Mouse (Mus musculus) midbrain, embryonic 15.5 days (tissue): ENCODE data around the gene Olfr356. TPM values are rescaled to one million over a fixed set of nuclear protein-coding genes. Genes with fewer than 3 reads are reported as not detected.

Source experiments
- ATAC-seq: fragments of 200-750 bp; cut with Nextera tagmentation; replicated peaks from 2 replicates; pipeline ENCODE4 v1.8.0; 2017; ENCODE audit warnings: moderate TSS enrichment
- H3K27ac ChIP-seq: fragments of 300-500 bp; sonication (generic); 2 replicates; pipeline ENCODE4 v1.5.1; 2015; ENCODE audit warnings: mild to moderate bottlenecking, inconsistent platforms
- H3K27me3 ChIP-seq: fragments of 300-500 bp; sonication (generic); replicated peaks from 2 replicates; pipeline ENCODE4 v1.6.1; 2015; ENCODE audit warnings: inconsistent platforms
- H3K36me3 ChIP-seq: fragments of 300-500 bp; sonication (generic); replicated peaks from 2 replicates; pipeline ENCODE4 v1.6.1; 2015; ENCODE audit warnings: inconsistent platforms
- H3K4me1 ChIP-seq: fragments of 300-500 bp; sonication (generic); 2 replicates; pipeline ENCODE4 v1.6.1; 2015; ENCODE audit warnings: inconsistent platforms
- H3K4me2 ChIP-seq: fragments of 300-500 bp; sonication (generic); 2 replicates; pipeline ENCODE4 v1.6.1; 2015; ENCODE audit warnings: inconsistent platforms, mild to moderate bottlenecking, moderate library complexity
- H3K4me3 ChIP-seq: fragments of 300-500 bp; sonication (generic); 2 replicates; pipeline ENCODE4 v1.5.1; 2015; ENCODE audit warnings: mild to moderate bottlenecking, inconsistent platforms
- H3K9ac ChIP-seq: fragments of 300-500 bp; sonication (generic); 2 replicates; pipeline ENCODE4 v1.6.1; 2015; ENCODE audit warnings: mild to moderate bottlenecking, inconsistent platforms
- H3K9me3 ChIP-seq: fragments of 300-500 bp; sonication (generic); 2 replicates; pipeline ENCODE4 v1.6.1; 2016; ENCODE audit warnings: inconsistent platforms
- WGBS: fragments of 180-500 bp; shearing (Covaris S2); methylation state at CpG from one replicate; pipeline ENCODE4 v1.1.7; 2015; ENCODE audit warnings: mixed read lengths; 5-methylcytosine and 5-hydroxymethylcytosine counted together
- polyA plus RNA-seq: library from polyadenylated mRNA; unstranded; fragments of >200 nt; fragmentation: Nextera tagmentation; extraction: Ambion mirVana; gene quantifications from 2 replicates; pipeline ENCODE4 v1.2.1, GENCODE M21; 2015

Olfr356 gene
- polyA plus RNA-seq = not detected in 2 replicates

GRCm38 (mm10) chr2:36936821-36937220 lies at the start of gene Olfr356:
Olfr356 (plus strand) TSS chr2:36937121.
- Histone ChIP-seq H3K36me3 (no peaks in the 10 kb centered on the region), H3K4me1 (no peaks in the 10 kb centered on the region), H3K4me3 (no peak within 1 kb of the TSS), H3K9ac (no peak within 1 kb of the TSS), H3K27ac (no peak within 1 kb of the TSS), H3K4me2 (no peak within 1 kb of the TSS), H3K9me3 (peaks cover 8% of the 10 kb centered on the region), H3K27me3 (no peaks in the 10 kb centered on the region)
- WGBS = 88% methylated on average over 2 of the region's 2 CpGs
- no peak for ATAC-seq

- H3K27ac ChIP-seq = no peak within 1 kb of the TSS
- ATAC-seq = no peak
- H3K9ac ChIP-seq = no peak within 1 kb of the TSS
- H3K27me3 ChIP-seq = no peaks in the 10 kb centered on the region
- no peaks in the 10 kb centered on the region for H3K36me3 ChIP-seq
- H3K4me3 ChIP-seq = no peak within 1 kb of the TSS
- no peak within 1 kb of the TSS for H3K4me2 ChIP-seq
- H3K9me3 ChIP-seq = peaks cover 11% of the 10 kb centered on the region
- no peaks in the 10 kb centered on the region for H3K4me1 ChIP-seq
Observed at GRCm38 (mm10) chr2:36892836-36893235, 44.1 kb upstream of the Olfr356 start, which contains the start of gene Olfr353. Olfr353 (minus strand) TSS chr2:36892936.

- Histone ChIP-seq H3K27me3 (no peaks in the 10 kb centered on the region), H3K4me3 (no peak overlapping the region), H3K27ac (no peak overlapping the region), H3K9me3 (peaks cover 14% of the 10 kb centered on the region), H3K4me2 (no peak overlapping the region), H3K36me3 (no peaks in the 10 kb centered on the region), H3K9ac (no peak overlapping the region), H3K4me1 (no peaks in the 10 kb centered on the region)
- ATAC-seq = no peak
Observed at GRCm38 (mm10) chr2:36897114-36897513, 39.8 kb upstream of the Olfr356 start.

DNA sequence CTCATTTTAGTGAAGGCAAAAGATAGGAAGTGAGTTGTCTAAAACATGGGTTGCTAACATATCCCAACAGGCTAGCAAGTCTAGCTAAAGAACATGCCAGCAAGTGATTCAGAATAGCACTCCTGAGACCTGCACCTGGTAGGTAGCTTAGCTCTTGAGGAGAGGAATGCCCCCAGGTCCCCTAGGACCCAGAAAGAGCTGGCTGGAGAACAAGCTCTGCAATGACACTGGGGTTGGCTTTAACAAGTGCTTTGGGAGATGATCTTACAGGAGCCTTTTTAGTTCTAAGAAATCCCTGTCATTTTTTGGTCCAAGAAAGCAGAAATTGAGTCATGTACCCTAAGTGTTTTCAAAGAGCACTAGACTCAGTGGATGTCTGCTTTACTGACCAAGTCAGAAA lies 31.5 kb upstream of the Olfr356 start, which contains the start of gene Olfr354:
TSS of gene Olfr354 (plus strand) at position 301 of the 400 bp plus-strand sequence.
- no peaks in the 10 kb centered on the region for H3K27me3 ChIP-seq
- H3K4me2 ChIP-seq = no peak within 1 kb of the TSS
- no peaks in the 10 kb centered on the region for H3K36me3 ChIP-seq
- no peaks in the 10 kb centered on the region for H3K9me3 ChIP-seq
- no peak within 1 kb of the TSS for H3K9ac ChIP-seq
- no peaks in the 10 kb centered on the region for H3K4me1 ChIP-seq
- no peak within 1 kb of the TSS for H3K4me3 ChIP-seq
- H3K27ac ChIP-seq = no peak within 1 kb of the TSS
- no peak for ATAC-seq

DNA sequence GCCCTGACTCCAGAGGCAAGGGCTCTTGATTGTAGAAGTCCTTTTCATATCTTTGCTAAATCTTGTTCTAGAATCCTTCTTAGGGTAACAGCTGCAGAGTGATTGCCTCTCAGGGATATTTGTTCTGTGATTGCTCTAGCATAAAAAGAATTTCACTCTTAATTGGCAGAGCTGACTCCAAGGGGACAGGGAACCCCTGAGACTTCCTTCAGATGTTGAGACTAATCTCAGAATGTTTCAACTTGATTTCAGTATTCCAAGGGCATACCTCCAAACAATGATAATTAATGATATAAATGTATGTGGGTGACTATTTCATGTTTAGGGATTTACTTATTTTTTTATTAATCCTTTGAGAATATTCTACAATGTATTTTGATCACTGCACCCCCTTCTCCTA lies 8.1 kb upstream of the Olfr356 start, which contains the start of gene Olfr355:
TSS of gene Olfr355 (minus strand) at position 101 of the 400 bp plus-strand sequence.
- H3K9me3 ChIP-seq = 0 out of 2 replicates have a peak, but pooled peaks cover 4% of the 10 kb centered on the region
- H3K27me3 ChIP-seq = no peaks in the 10 kb centered on the region
- H3K4me2 ChIP-seq = no peak within 1 kb of the TSS
- H3K4me3 ChIP-seq = no peak within 1 kb of the TSS
- ATAC-seq = no peak
- H3K9ac ChIP-seq = no peak within 1 kb of the TSS
- H3K36me3 ChIP-seq = no peaks in the 10 kb centered on the region
- H3K27ac ChIP-seq = no peak within 1 kb of the TSS
- no peaks in the 10 kb centered on the region for H3K4me1 ChIP-seq

Other genes with a start within 250 kb of the Olfr356 start
- not detected in 2 replicates for gene Olfr347, start 205.2 kb upstream of the Olfr356 start, polyA plus RNA-seq
- not detected in 2 replicates for gene Olfr348, start 152.8 kb upstream of the Olfr356 start, polyA plus RNA-seq
- gene Olfr50, start 146.6 kb upstream of the Olfr356 start, polyA plus RNA-seq = not detected in 2 replicates
- not detected in 2 replicates for gene Olfr3, start 120.1 kb upstream of the Olfr356 start, polyA plus RNA-seq
- gene Olfr350, start 90.8 kb upstream of the Olfr356 start, polyA plus RNA-seq = not detected in 2 replicates
- gene Olfr351, start 74.5 kb upstream of the Olfr356 start, polyA plus RNA-seq = not detected in 2 replicates
- gene Olfr352, start 68.7 kb upstream of the Olfr356 start, polyA plus RNA-seq = not detected in 2 replicates
- gene Olfr353, start 44.2 kb upstream of the Olfr356 start, polyA plus RNA-seq = not detected in 2 replicates
- not detected in 2 replicates for gene Olfr354, start 31.4 kb upstream of the Olfr356 start, polyA plus RNA-seq
- not detected in 2 replicates for gene Olfr355, start 8.2 kb upstream of the Olfr356 start, polyA plus RNA-seq
- gene Olfr357, start 56.7 kb downstream of the Olfr356 start, polyA plus RNA-seq = not detected in 2 replicates
- gene Olfr358, start 72.2 kb downstream of the Olfr356 start, polyA plus RNA-seq = not detected in 2 replicates
- not detected in 2 replicates for gene Olfr360, start 128.6 kb downstream of the Olfr356 start, polyA plus RNA-seq
- gene Olfr361, start 152.2 kb downstream of the Olfr356 start, polyA plus RNA-seq = not detected in 2 replicates
- gene Olfr362, start 180.8 kb downstream of the Olfr356 start, polyA plus RNA-seq = not detected in 2 replicates
- gene Olfr364-ps1, start 202.2 kb downstream of the Olfr356 start, polyA plus RNA-seq = not detected in 2 replicates